Mouse (Mus musculus) frontal cortex, postnatal 25 days (tissue): ENCODE results near the gene Erbb4.
A peak's percentile ranks its signal among the peaks of the same experiment; 100 is the strongest.

Experiments
- DNase-seq, 2 experiments: peaks; one replicate each; pipeline ENCODE4 v3.0.0; 2022; ENCODE audit warnings: low spot score in 2 of 2

Erbb4 gene

GRCm38 (mm10) chr1:68542942-68543341 is 564.9 kb downstream of the Erbb4 start:
- no peak for DNase-seq

GRCm38 (mm10) chr1:68517820-68518219 is 590.0 kb downstream of the Erbb4 start:
- no peak for DNase-seq

- DNase-seq, result no peak
Observed at GRCm38 (mm10) chr1:68503873-68504272, 604.0 kb downstream of the Erbb4 start.

- no peak for DNase-seq
Observed at GRCm38 (mm10) chr1:68501561-68501960, 606.3 kb downstream of the Erbb4 start.

GRCm38 (mm10) chr1:68466390-68466960 is 641.4 kb downstream of the Erbb4 start:
- no peak for DNase-seq

GRCm38 (mm10) chr1:68451274-68451673 is 656.6 kb downstream of the Erbb4 start:
- no peak for DNase-seq

GRCm38 (mm10) chr1:68424336-68424983 is 683.4 kb downstream of the Erbb4 start:
- DNase-seq, result no peak

GRCm38 (mm10) chr1:68401204-68401603 is 706.7 kb downstream of the Erbb4 start:
- DNase-seq, result no peak

GRCm38 (mm10) chr1:68371531-68371930 is 736.3 kb downstream of the Erbb4 start:
- no peak for DNase-seq

- DNase-seq, result no peak
Observed at GRCm38 (mm10) chr1:68333714-68334113, 774.1 kb downstream of the Erbb4 start.

GRCm38 (mm10) chr1:68305813-68306212 is 802.0 kb downstream of the Erbb4 start:
- no peak for DNase-seq

- DNase-seq, result no peak
Observed at GRCm38 (mm10) chr1:68284443-68284842, 823.4 kb downstream of the Erbb4 start.

- no peak for DNase-seq
Observed at GRCm38 (mm10) chr1:68275819-68276218, 832.0 kb downstream of the Erbb4 start.

GRCm38 (mm10) chr1:68178580-68178979 is 929.3 kb downstream of the Erbb4 start:
- no peak for DNase-seq

GRCm38 (mm10) chr1:68155253-68155652 is 952.6 kb downstream of the Erbb4 start:
- no peak for DNase-seq

- DNase-seq, result no peak
Observed at GRCm38 (mm10) chr1:68150572-68150971, 957.3 kb downstream of the Erbb4 start.

- no peak for DNase-seq
Observed at GRCm38 (mm10) chr1:68142562-68143350, 965.1 kb downstream of the Erbb4 start.

- DNase-seq, result no peak
Observed at GRCm38 (mm10) chr1:68134943-68135342, 972.9 kb downstream of the Erbb4 start.

GRCm38 (mm10) chr1:68134450-68134849 is 973.4 kb downstream of the Erbb4 start:
- no peak for DNase-seq

GRCm38 (mm10) chr1:68123541-68123940 is 984.3 kb downstream of the Erbb4 start:
- DNase-seq, result no peak

- no peak for DNase-seq
Observed at GRCm38 (mm10) chr1:68120364-68120763, 987.5 kb downstream of the Erbb4 start.

- DNase-seq, result no peak
Observed at GRCm38 (mm10) chr1:68115721-68116120, 992.1 kb downstream of the Erbb4 start.

GRCm38 (mm10) chr1:68106543-68106860 is 1001.4 kb downstream of the Erbb4 start:
- peak; percentile 9 to 20 for DNase-seq
